Mouse (Mus musculus): ENCODE results near the gene Tspear.

DNA sequence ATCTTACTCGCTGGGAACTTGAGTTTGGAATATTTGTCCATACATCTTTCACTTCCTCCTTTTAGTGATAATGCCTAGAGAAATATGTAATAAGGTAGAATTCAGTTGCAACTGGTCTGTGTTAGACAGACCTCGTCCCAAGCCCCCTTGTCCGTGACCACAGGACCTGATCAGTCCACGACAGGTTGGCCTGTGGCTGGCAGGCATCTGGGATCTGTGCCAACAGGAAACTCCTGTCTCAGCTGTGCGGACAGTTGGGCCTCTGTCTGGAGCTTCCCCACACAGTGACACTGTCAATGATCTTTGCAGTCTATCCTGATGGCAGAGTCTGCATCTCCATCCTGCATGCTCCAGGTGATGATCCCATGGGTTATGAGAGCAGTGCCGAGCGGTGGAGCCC is 43.2 kb upstream of the Tspear start:
- no peak for TF ChIP-seq MAX (IDR thresholded peaks at IDR 0.05; ENCODE audit: low read length)
- no peak for TF ChIP-seq KAT2A (conservative IDR thresholded peaks at IDR 0.05; ENCODE audit: low read depth, low read length)
- TF ChIP-seq CTCF (IDR thresholded peaks at IDR 0.05 in 2 of 3, conservative IDR thresholded peaks at IDR 0.05 in 1 of 3; ENCODE audit: control insufficient read depth in 1 of 3, insufficient read depth in 1 of 3, low read depth in 2 of 3, low read length in 3 of 3, poor library complexity in 1 of 3, severe bottlenecking in 1 of 3) = no peak
- no peak for TF ChIP-seq GATA1 (IDR thresholded peaks at IDR 0.05; ENCODE audit: low read depth, low read length)
- no peak for TF ChIP-seq MYC (IDR thresholded peaks at IDR 0.05; ENCODE audit: low read depth, low read length)
- TF ChIP-seq MAFK (IDR thresholded peaks at IDR 0.05; ENCODE audit: borderline replicate concordance, low read depth, low read length) = no peak
- TF ChIP-seq UBTF (IDR thresholded peaks at IDR 0.05; ENCODE audit: borderline replicate concordance, insufficient read depth, low read depth, low read length) = no peak
